In the genomic region with DNA sequence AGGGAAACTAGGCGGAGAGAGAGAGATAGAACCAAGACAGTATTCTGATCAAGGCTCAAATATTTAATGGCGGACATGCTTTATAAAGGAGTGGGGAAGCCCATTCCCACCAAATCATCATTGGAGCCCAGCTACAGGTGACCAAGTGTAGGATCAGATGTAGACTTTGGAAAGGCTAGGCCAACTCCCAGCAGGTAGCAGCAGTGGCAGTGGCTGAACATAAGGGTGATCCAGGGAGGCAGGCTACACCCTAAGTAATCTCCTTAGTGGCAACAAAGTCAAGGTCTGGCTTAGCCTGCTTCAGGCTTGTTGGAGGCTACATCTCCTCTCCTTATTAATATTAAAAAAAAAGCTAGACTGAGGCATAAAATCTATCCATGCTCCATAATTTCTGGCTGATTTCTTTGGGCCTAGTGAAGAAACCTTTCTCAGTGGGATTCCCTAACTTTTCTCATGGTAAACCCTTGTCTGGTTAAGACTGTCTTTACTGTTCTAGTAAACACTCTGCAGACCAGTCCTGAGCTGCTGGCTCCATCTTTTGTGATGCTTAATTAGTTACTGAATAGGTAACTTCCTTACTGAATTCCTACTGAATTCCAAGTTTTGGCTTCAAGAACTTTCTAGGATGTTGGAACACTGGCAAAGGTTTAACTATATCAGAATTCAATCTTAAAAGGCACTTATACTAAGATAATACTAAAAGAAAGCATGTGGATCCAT, we compare ENCODE assay signal across 28 mouse cellular contexts.
"Had no signal": no experiment of that assay in that cellular context is flagged by ENCODE, and none has a peak within 500 bp of the region (broad histone marks: within the 10 kb centered on the region; RNA-seq: fewer than 3 reads in every experiment).

No protein-coding gene starts in this region.

- H3K9me3 ChIP-seq: heart, embryonic 13.5 days; heart, embryonic 15.5 days; intestine, embryonic 15.5 days; limb, embryonic 13.5 days; limb, embryonic 15.5 days; liver, embryonic 12.5 days had no signal

- H3K4me2 ChIP-seq: heart, embryonic 11.5 days; heart, embryonic 13.5 days; heart, embryonic 15.5 days; hindbrain, embryonic 12.5 days; hindbrain, embryonic 14.5 days; intestine, embryonic 15.5 days; limb, embryonic 13.5 days; limb, embryonic 15.5 days; liver, embryonic 12.5 days had no signal

- H3K27ac ChIP-seq: gastrocnemius, adult 2 months; heart, adult 2 months; heart, embryonic 13.5 days; heart, embryonic 15.5 days; hindbrain, embryonic 10.5 days; hindbrain, embryonic 12.5 days; hindbrain, embryonic 14.5 days; intestine, embryonic 15.5 days; layer of hippocampus, adult 2 months; left cerebral cortex, adult 2 months; limb, embryonic 13.5 days; limb, embryonic 15.5 days; liver, embryonic 12.5 days; liver, embryonic 14.5 days had no signal

- H3K4me3 ChIP-seq: gastrocnemius, adult 2 months; heart, adult 2 months; heart, embryonic 13.5 days; heart, embryonic 15.5 days; hindbrain, embryonic 10.5 days; hindbrain, embryonic 12.5 days; intestine, embryonic 15.5 days; layer of hippocampus, adult 2 months; left cerebral cortex, adult 2 months; limb, embryonic 13.5 days; limb, embryonic 15.5 days; liver, embryonic 12.5 days had no signal

- H3K27me3 ChIP-seq: heart, embryonic 13.5 days; heart, embryonic 15.5 days; hindbrain, embryonic 12.5 days; intestine, embryonic 15.5 days; limb, embryonic 13.5 days; limb, embryonic 15.5 days; liver, embryonic 12.5 days had no signal

- DNase-seq: gastrocnemius, adult 2 months; gastrocnemius, postnatal 10 days; gastrocnemius, postnatal 25 days; heart, adult 2 months; heart, postnatal 14 days; heart, postnatal 4 days; kidney, adult 18-20 months; kidney, adult 8-10 months; kidney, postnatal 10 days; kidney, postnatal 25 days; kidney, postnatal 4 days; left cerebral cortex, postnatal 4 days had no signal

- H3K9ac ChIP-seq: heart, embryonic 13.5 days; heart, embryonic 15.5 days; hindbrain, embryonic 12.5 days; hindbrain, embryonic 14.5 days; intestine, embryonic 15.5 days; limb, embryonic 13.5 days; limb, embryonic 15.5 days; liver, embryonic 12.5 days; liver, embryonic 14.5 days had no signal

- H3K4me1 ChIP-seq: heart, embryonic 13.5 days; heart, embryonic 15.5 days; hindbrain, embryonic 10.5 days; hindbrain, embryonic 12.5 days; intestine, embryonic 15.5 days; limb, embryonic 13.5 days; limb, embryonic 15.5 days; liver, embryonic 12.5 days had no signal

- ATAC-seq: hindbrain, embryonic 16.5 days; inflammation-experienced regulatory T-cells, adult 6 months; intestine, embryonic 15.5 days; intestine, postnatal 0 days; liver, embryonic 12.5 days had no signal

- H3K36me3 ChIP-seq: heart, embryonic 13.5 days; heart, embryonic 15.5 days; hindbrain, embryonic 10.5 days; hindbrain, embryonic 12.5 days; intestine, embryonic 15.5 days; limb, embryonic 13.5 days; limb, embryonic 15.5 days; liver, embryonic 12.5 days had no signal
